Mouse (Mus musculus): ENCODE measurements around the gene Olfr823. TPM values are rescaled to one million over a fixed set of nuclear protein-coding genes. Genes with fewer than 3 reads are reported as not detected.
"Not testable (repeated sequence)": the region's sequence is repeated elsewhere in the genome, so short reads cannot be mapped to it uniquely, and the experiment has no call there.

The Olfr823 gene
- not detected in 2 replicates for polyA plus RNA-seq (2015; fragmentation: Nextera tagmentation; extraction: Ambion mirVana)

DNA sequence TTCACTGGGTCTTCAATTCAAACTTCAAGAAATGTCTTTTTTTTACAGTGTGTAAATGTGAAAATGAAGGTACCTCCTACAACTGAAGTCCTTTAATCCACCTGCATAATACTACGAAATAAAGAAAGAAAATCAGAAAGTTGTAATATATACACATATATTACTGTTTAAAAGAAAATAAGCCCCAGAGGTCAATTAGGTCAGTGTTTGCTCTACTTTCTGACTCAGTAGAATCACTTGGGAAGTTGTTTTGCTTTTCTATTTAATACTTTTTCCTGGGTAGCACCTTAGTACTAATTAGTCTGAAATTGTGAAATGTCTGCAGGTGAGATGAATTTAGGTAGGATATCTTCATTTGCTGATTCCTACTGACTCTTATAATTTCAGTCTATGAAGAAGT, at the start of gene Olfr823:
Olfr823 (minus strand) TSS at position 101 of the 400 bp plus-strand sequence.
- H3K27ac ChIP-seq (ENCODE audit: low read depth, low read length); ATAC-seq: not testable (repeated sequence)
- 91% methylated on average over 1 of the region's 1 CpGs for WGBS

DNA sequence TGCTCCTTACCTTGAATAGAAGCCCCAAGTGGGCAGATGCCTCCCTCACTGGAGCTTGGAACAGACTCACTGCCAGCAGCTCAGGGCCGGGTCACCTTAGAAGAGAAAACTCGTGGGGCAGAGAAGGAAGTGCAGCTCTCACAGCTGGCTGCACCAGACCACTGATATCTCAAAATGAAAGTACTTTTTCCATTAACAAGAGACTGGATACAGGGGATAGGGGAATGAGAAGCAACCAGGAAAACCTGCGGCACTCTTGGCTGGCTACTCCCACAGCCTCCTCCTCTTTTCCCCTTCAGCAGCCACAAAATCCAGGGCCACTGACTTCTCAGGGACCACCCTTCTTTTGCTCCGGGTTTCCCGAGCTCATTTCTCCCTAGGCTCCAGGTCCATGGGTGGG, 28.9 kb upstream of the Olfr823 start:
- TF ChIP-seq CTCF (IDR thresholded peaks at IDR 0.05; ENCODE audit: low read depth) = no peak
- Histone ChIP-seq H3K27ac (ENCODE audit: low read depth, low read length) (no peak overlapping the region), H3K4me2 (replicated peaks; ENCODE audit: low read depth) (no peak overlapping the region), H3K4me1 (replicated peaks; ENCODE audit: control insufficient read depth, insufficient read depth, low read length) (no peaks in the 10 kb centered on the region), H3K9ac (ENCODE audit: low read depth, low read length) (no peak overlapping the region), H3K36me3 (ENCODE audit: control insufficient read depth, insufficient read depth) (no peaks in the 10 kb centered on the region), H3K9me3 (ENCODE audit: control insufficient read depth) (no peaks in the 10 kb centered on the region), H3K27me3 (replicated peaks; ENCODE audit: control insufficient read depth, insufficient read depth, low read length) (no peaks in the 10 kb centered on the region), H3K4me3 (ENCODE audit: low read depth, low read length) (no peak overlapping the region)
- ATAC-seq = no peak
- WGBS = 80% methylated on average over 5 of the region's 5 CpGs

More for the DNA sequence above, at the start of gene Olfr823:
- not testable (repeated sequence) for H3K36me3 ChIP-seq (ENCODE audit: control insufficient read depth, insufficient read depth); H3K4me2 ChIP-seq (replicated peaks; ENCODE audit: low read depth); H3K4me3 ChIP-seq (ENCODE audit: low read depth, low read length); H3K27me3 ChIP-seq (replicated peaks; ENCODE audit: control insufficient read depth, insufficient read depth, low read length); H3K9ac ChIP-seq (ENCODE audit: low read depth, low read length); H3K4me1 ChIP-seq (replicated peaks; ENCODE audit: control insufficient read depth, insufficient read depth, low read length); H3K9me3 ChIP-seq (ENCODE audit: control insufficient read depth)

DNA sequence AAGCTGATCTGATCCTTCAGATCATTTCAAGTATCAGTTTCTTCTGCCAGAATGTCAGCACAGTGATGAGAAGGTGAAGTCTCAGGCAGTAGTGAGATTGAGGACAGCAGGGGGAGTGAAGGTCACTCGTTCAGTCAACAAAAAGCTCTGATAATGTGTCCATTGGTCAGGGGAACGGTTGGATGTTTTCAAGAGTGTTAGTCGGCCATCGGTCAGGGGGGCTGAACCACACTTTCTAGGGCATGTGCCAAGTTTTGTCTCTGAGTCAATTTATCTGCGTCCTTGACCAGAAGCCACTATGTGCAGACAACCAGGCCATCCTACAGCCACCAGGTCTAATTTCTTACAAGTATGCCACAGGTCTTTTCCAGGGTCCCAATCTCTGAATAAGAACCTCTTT, 27.3 kb upstream of the Olfr823 start:
- ATAC-seq; H3K27me3 ChIP-seq (replicated peaks; ENCODE audit: control insufficient read depth, insufficient read depth, low read length): not testable (repeated sequence)
- 72% methylated on average over 5 of the region's 5 CpGs for WGBS

DNA sequence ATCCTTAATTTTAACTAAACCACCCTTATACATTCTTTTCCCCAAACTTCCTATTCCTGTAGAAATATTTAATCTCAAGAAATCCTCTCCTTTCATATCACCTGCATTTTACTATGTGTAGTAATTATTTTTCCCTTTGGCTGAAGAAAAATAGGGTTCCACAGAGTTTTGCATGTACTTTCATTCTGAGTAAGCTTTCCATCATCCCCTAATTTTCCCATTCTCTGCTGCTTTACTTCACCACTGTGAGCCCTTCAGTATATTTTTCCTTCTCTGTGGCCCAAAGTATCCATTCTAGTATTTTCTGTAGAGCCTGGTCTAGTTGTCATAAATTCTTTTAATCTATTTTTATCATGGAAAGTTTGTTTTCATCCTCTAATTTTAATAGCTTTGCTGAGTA, 19.6 kb upstream of the Olfr823 start:
- Histone ChIP-seq H3K4me1 (replicated peaks; ENCODE audit: control insufficient read depth, insufficient read depth, low read length) (no peaks in the 10 kb centered on the region), H3K27me3 (replicated peaks; ENCODE audit: control insufficient read depth, insufficient read depth, low read length) (no peaks in the 10 kb centered on the region), H3K27ac (ENCODE audit: low read depth, low read length) (no peak overlapping the region), H3K9me3 (ENCODE audit: control insufficient read depth) (no peaks in the 10 kb centered on the region), H3K9ac (ENCODE audit: low read depth, low read length) (no peak overlapping the region), H3K4me3 (ENCODE audit: low read depth, low read length) (no peak overlapping the region), H3K4me2 (replicated peaks; ENCODE audit: low read depth) (no peak overlapping the region), H3K36me3 (ENCODE audit: control insufficient read depth, insufficient read depth) (no peaks in the 10 kb centered on the region)
- ATAC-seq = no peak
- no peak for TF ChIP-seq CTCF (IDR thresholded peaks at IDR 0.05; ENCODE audit: low read depth)

More for the DNA sequence above, 27.3 kb upstream of the Olfr823 start:
- not testable (repeated sequence) for H3K9me3 ChIP-seq (ENCODE audit: control insufficient read depth); H3K9ac ChIP-seq (ENCODE audit: low read depth, low read length); H3K4me3 ChIP-seq (ENCODE audit: low read depth, low read length); H3K36me3 ChIP-seq (ENCODE audit: control insufficient read depth, insufficient read depth); H3K4me1 ChIP-seq (replicated peaks; ENCODE audit: control insufficient read depth, insufficient read depth, low read length); H3K4me2 ChIP-seq (replicated peaks; ENCODE audit: low read depth); H3K27ac ChIP-seq (ENCODE audit: low read depth, low read length)

GRCm38 (mm10) chr10:130129900-130130299, 14.7 kb upstream of the Olfr823 start, which contains the start of gene Olfr824:
Gene Olfr824 (minus strand): TSS chr10:130130000.
- not testable (repeated sequence) for H3K9ac ChIP-seq (ENCODE audit: low read depth, low read length); H3K9me3 ChIP-seq (ENCODE audit: control insufficient read depth); H3K4me1 ChIP-seq (replicated peaks; ENCODE audit: control insufficient read depth, insufficient read depth, low read length); H3K27ac ChIP-seq (ENCODE audit: low read depth, low read length); ATAC-seq; H3K4me2 ChIP-seq (replicated peaks; ENCODE audit: low read depth); H3K27me3 ChIP-seq (replicated peaks; ENCODE audit: control insufficient read depth, insufficient read depth, low read length); H3K36me3 ChIP-seq (ENCODE audit: control insufficient read depth, insufficient read depth); H3K4me3 ChIP-seq (ENCODE audit: low read depth, low read length)

- not testable (repeated sequence) for H3K27ac ChIP-seq (ENCODE audit: low read depth, low read length); H3K4me3 ChIP-seq (ENCODE audit: low read depth, low read length); H3K27me3 ChIP-seq (replicated peaks; ENCODE audit: control insufficient read depth, insufficient read depth, low read length); H3K9me3 ChIP-seq (ENCODE audit: control insufficient read depth); H3K4me2 ChIP-seq (replicated peaks; ENCODE audit: low read depth); ATAC-seq; H3K4me1 ChIP-seq (replicated peaks; ENCODE audit: control insufficient read depth, insufficient read depth, low read length); H3K9ac ChIP-seq (ENCODE audit: low read depth, low read length); H3K36me3 ChIP-seq (ENCODE audit: control insufficient read depth, insufficient read depth)
- 61% methylated on average over 3 of the region's 3 CpGs for WGBS
These were observed 862 bp upstream of the Olfr823 start for GRCm38 (mm10) chr10:130116045-130116444.

GRCm38 (mm10) chr10:130096104-130096503, 19.1 kb downstream of the Olfr823 start:
- Histone ChIP-seq H3K4me2 (replicated peaks; ENCODE audit: low read depth) (no peak overlapping the region), H3K27ac (ENCODE audit: low read depth, low read length) (no peak overlapping the region), H3K9me3 (ENCODE audit: control insufficient read depth) (no peaks in the 10 kb centered on the region), H3K9ac (ENCODE audit: low read depth, low read length) (no peak overlapping the region), H3K4me3 (ENCODE audit: low read depth, low read length) (no peak overlapping the region), H3K36me3 (ENCODE audit: control insufficient read depth, insufficient read depth) (no peaks in the 10 kb centered on the region), H3K27me3 (replicated peaks; ENCODE audit: control insufficient read depth, insufficient read depth, low read length) (no peaks in the 10 kb centered on the region), H3K4me1 (replicated peaks; ENCODE audit: control insufficient read depth, insufficient read depth, low read length) (no peaks in the 10 kb centered on the region)
- TF ChIP-seq CTCF (IDR thresholded peaks at IDR 0.05; ENCODE audit: low read depth) = peak; percentile 61
- ATAC-seq = no peak

Data from intestine, postnatal 0 days (tissue).